Mouse (Mus musculus): ENCODE results near the gene Tnrc6b.
"Not testable (repeated sequence)": the region's sequence is repeated elsewhere in the genome, so short reads cannot be mapped to it uniquely, and the experiment has no call there.

The Tnrc6b gene

DNA sequence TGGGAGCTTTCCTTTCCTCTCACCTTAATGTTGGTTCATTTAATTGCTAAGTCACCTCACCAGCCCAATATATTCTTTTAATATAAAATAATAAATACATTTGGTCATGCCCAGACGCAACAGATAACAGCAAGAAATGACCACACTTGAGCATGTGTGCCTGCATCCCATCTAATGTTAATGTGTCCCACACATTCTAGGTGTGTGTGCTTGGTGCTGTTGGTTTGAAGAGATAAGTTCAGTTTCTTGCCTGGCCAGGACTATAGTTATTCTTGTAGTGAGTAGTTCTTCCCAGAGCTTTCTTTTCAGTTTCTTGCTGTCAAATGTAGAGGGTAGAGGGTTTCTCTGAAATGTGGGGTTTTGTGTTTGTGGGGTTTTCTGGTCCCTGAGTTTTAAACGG is 133.8 kb downstream of the Tnrc6b start:
- DNase-seq (ENCODE audit: low read depth, low spot score), result no peak

- peak; percentile 58 for DNase-seq (ENCODE audit: low read depth, low spot score)
Observed at GRCm38 (mm10) chr15:80850004-80850403, 138.9 kb downstream of the Tnrc6b start.

GRCm38 (mm10) chr15:80850682-80851475 is 139.8 kb downstream of the Tnrc6b start:
- no peak for DNase-seq (ENCODE audit: low read depth, low spot score)

DNA sequence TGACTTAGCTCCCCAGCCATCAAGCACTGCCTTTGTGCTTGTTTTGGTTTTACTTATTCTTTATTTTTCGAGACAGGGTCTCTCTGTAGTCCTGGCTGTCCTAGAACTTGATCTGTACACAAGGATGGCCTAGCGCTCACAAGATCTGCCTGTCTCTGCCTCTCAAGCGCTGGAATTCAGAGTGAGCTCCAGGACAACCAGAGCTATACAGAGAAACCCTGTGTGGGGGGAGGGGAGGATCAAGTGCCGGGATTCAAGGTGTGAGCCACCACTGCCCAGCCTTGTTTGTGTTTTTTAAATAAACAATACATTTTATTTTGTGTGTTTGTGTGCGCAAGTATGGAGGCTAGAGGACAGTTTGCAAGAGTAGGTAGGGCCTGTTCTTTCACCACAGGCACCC is 141.0 kb downstream of the Tnrc6b start:
- DNase-seq (ENCODE audit: low read depth, low spot score), result peak; percentile 28

GRCm38 (mm10) chr15:80852527-80852926 is 141.4 kb downstream of the Tnrc6b start:
- DNase-seq (ENCODE audit: low read depth, low spot score), result not testable (repeated sequence)

- no peak for DNase-seq (ENCODE audit: low read depth, low spot score)
Observed at GRCm38 (mm10) chr15:80859366-80859765, 148.3 kb downstream of the Tnrc6b start.

DNA sequence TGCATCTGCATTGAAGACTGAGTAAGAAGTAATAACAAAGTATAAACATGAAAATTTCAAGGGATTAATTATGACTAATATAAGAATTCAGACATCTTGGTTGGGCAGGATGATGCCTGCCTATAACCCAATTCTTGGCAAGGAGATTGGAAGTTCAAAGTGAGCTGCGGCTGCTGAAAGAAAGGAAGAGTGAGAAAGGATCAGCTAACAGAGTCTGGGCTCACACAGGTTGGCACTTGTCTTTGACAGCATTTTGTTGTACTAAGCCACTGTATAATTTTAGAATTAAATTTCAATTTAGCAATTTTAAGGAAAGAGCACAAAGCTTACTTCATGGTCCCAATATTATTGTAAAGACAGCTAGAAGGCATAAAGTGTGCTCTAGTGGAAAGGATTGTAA is 150.2 kb downstream of the Tnrc6b start:
- DNase-seq (ENCODE audit: low read depth, low spot score), result no peak

- no peak for DNase-seq (ENCODE audit: low read depth, low spot score)
Observed at GRCm38 (mm10) chr15:80862027-80862426, 150.9 kb downstream of the Tnrc6b start.

DNA sequence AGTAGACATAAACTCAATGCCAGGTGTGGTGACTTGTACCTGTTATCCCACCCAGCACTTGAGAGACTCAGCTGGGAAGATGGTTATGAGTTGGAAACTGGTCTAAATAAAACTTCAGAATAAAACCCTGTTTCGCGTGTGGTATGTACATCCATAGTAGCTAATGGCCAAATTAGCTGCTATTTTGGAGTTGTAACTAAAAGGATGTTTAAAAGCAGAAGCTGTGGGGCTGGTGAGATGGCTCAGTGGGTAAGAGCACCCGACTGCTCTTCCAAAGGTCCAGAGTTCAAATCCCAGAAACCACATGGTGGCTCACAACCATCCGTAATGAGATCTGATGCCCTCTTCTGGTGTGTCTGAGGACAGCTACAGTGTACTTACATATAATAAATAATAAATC is 157.5 kb downstream of the Tnrc6b start:
- DNase-seq (ENCODE audit: low read depth, low spot score), result not testable (repeated sequence)

DNA sequence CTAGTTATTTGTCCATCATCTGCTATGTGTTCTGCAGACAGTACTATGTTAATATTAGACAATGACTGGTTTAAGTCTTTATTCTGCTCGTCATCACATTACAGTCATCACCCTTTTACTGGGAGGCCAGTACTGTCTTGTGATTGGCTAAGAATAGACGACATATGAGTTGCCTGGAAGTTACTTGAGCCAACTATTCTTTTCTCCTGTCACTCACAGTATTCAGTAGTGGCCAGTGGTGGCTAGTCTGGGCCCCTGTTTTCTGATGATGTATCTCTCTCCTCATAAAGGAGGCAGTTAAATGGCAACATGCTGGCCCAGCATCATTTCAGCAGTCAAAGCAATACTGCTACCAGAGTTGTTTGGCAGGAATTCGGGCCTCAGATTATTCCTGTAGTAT is 163.6 kb downstream of the Tnrc6b start:
- no peak for DNase-seq (ENCODE audit: low read depth, low spot score)

DNA sequence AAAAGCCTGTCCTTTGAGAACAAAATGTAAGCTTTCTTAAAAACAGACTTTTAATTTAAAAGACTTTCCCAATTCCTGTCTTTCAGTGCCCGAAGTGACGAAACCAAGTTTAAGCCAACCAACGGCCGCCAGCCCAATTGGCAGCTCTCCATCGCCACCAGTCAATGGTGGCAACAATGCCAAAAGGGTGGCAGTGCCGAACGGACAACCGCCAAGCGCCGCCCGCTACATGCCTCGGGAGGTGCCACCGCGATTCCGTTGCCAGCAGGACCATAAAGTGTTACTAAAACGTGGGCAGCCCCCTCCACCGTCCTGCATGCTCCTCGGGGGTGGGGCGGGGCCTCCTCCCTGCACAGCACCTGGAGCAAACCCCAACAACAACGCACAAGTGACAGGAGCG is 165.1 kb downstream of the Tnrc6b start:
- DNase-seq (ENCODE audit: low read depth, low spot score), result no peak

DNA sequence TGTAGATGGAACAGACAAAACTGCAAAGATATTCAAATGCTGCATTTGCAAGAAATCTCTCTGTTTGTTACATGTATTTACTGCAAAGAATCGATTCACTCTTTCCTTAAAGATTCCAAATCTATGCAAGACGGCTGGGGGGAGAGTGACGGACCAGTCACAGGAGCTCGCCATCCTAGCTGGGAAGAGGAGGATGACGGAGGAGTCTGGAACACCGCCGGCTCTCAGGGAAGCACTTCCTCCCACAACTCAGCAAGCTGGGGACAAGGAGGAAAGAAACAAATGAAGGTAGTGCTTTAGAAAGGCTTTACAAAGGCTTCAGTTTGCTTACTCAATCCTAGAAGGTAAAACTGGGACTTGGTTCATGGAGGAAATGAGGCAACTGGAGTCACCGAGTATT is 173.0 kb downstream of the Tnrc6b start:
- no peak for DNase-seq (ENCODE audit: low read depth, low spot score)

- no peak for DNase-seq (ENCODE audit: low read depth, low spot score)
Observed at GRCm38 (mm10) chr15:80886361-80887156, 175.4 kb downstream of the Tnrc6b start.

DNA sequence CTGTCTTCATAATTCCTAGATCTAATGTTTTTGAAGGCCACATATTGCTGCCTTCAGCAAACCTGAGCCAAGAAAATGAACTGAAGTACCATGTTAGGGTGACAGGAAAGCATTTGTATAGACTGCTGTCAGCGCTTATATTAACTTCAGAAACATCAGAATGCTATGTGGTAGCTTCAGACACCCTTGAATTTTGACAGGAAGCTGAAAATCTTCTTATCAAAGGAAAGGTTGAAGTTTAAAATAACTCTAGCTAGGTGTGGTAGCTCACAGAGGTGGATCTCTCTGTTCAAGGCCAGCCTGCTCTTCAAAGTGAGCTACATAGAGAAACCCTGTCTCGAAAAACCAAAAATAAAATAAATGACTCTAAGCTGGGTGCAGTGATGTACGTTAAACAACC is 181.2 kb downstream of the Tnrc6b start:
- no peak for DNase-seq (ENCODE audit: low read depth, low spot score)

GRCm38 (mm10) chr15:80896741-80897140 is 185.6 kb downstream of the Tnrc6b start:
- no peak for DNase-seq (ENCODE audit: low read depth, low spot score)

- DNase-seq (ENCODE audit: low read depth, low spot score), result peak; percentile 70
Observed at GRCm38 (mm10) chr15:80897911-80898310, 186.8 kb downstream of the Tnrc6b start.

DNA sequence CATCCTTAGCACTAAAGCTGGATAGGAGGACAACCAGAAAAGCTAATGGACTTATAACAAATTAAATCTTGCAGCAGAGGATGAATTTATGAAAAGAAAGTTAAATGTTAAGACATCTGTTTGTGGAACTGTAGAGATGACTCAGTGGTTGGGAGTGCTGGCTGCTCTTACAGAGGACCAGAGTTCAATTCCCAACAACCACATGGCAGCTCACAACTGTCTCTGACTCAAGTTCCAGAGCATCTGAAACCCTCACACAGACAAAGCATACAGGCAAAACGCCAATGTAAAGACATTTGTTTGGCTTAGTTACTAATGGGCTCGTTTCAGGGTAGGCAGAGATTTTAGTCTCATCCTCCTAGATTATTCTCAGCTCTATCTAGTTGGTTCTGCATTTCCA is 188.7 kb downstream of the Tnrc6b start:
- no peak for DNase-seq (ENCODE audit: low read depth, low spot score)

DNA sequence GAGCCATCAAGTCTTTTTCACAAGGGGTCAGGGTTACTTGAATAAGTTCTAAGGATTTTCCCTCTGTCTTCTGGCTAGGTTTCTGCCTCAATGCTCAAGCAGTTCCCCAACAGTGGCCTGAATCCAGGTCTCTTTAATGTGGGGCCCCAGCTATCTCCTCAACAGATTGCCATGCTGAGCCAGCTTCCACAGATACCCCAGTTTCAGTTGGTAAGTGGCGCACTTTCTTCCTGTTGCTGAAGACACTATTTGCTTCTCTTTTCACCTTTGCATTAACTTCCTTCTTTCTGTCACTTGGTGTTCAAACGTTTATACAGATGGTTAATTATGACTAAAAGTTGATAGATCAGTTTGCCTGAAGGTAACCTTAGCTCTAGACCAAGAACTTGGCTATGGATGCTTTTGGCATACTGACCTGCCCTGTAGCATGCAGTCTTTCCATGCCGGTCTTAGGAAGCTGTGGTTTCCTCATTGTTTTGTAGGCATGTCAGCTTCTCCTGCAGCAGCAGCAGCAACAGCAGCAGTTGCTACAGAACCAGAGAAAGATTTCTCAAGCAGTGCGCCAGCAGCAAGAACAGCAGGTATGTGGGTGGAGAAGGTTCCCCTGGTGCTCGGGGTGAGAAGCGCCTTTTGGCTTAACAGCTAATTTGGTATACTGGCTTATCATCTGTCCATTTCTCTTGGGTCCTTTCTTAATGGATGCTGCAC is 190.8 kb downstream of the Tnrc6b start:
- DNase-seq (ENCODE audit: low read depth, low spot score), result no peak

DNA sequence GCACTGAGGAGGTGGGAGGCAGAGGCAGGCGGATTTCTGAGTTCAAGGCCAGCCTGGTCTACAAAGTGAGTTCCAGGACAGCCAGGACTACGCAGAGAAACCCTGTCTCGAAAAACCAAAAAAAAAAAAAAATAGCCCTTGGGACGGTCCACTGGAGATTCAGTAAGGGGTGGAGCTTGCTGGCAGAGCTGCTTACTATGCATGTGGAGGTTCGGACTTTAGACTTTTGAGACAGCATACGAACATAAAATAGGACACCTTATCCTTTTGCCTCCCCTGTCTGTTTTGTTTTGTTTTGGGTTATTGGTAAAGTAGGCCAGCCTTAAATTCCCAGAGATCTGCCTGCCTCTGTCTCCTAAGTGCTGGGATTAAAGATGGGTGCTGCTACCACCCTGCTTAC is 193.7 kb downstream of the Tnrc6b start:
- not testable (repeated sequence) for DNase-seq (ENCODE audit: low read depth, low spot score)

DNA sequence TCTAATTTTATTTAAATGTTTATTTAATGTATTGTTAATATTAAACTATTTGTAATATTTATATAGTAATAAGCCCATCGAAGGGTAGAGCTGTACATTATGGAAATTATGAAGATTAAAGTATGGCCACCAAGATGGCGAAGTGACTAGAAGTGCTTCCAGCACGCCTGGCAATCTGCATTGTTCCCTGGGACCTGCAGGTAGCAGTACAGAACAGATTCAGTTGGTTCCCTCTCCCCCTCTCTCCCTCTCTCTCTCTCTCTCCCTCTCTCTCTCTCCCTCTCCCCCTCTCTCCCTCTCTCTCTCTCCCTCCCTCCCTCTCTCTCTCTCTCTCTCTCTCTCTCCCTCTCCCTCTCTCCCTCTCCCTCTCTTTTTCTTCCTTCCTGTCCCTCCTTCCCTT is 199.1 kb downstream of the Tnrc6b start:
- no peak for DNase-seq (ENCODE audit: low read depth, low spot score)

- no peak for DNase-seq (ENCODE audit: low read depth, low spot score)
Observed at GRCm38 (mm10) chr15:80910790-80911531, 199.8 kb downstream of the Tnrc6b start.

DNA sequence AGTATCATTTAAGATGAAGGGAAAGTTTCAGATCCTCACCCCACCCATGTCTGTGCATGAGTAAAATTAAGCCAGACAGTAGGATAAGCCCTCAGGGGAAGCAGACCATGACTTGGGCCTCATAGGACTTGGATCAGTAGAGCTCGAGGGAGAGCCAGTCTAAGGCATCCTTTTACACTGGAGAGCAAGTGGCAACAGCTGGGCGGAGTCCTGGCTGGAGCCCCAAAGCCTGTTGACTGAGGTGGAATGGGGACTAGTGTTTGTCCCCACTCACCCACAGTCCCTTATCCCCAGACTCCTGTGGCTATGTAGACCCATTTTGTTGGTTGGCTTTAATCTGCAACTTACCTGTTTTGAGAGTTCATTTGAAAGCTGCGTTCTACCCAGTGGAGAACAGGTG is 201.1 kb downstream of the Tnrc6b start:
- DNase-seq (ENCODE audit: low read depth, low spot score), result no peak

All from ES-CJ7 (cell line).